Mouse (Mus musculus) granulocyte monocyte progenitor cell, adult 5-6 weeks (primary cell): ENCODE measurements around the gene Zfp335. TPM values are rescaled to one million over a fixed set of nuclear protein-coding genes. Genes with fewer than 3 reads are reported as not detected.

Experiments
- total RNA-seq, 2 experiments: library from RNA; stranded (forward) in 1 of 2; stranded (reverse) in 1 of 2; fragments of 200-712, 200-1000 nt in 1 of 2; fragments of >200 nt in 1 of 2; fragmentation: Nextera tagmentation in 1 of 2; gene quantifications; 2 replicates each; pipeline ENCODE4 v1.2.3; 2014 to 2017

Gene Zfp335
- total RNA-seq, 2 experiments from 2014 or later, result 7.5 to 11.5 TPM

Other genes with a start within 250 kb of the Zfp335 start
- not detected in 2 replicates for gene Wfdc11, start 237.7 kb downstream of the Zfp335 start, total RNA-seq (2014; fragmentation: Nextera tagmentation)
- gene Wfdc11, start 237.7 kb downstream of the Zfp335 start, total RNA-seq (2017), result not detected in 2 replicates
- not detected in 2 replicates for gene Wfdc13, start 226.7 kb downstream of the Zfp335 start, total RNA-seq (2014; fragmentation: Nextera tagmentation)
- not detected in 2 replicates for gene Wfdc13, start 226.7 kb downstream of the Zfp335 start, total RNA-seq (2017)
- gene Spint4, start 213.3 kb downstream of the Zfp335 start, total RNA-seq (2014; fragmentation: Nextera tagmentation), result not detected in 2 replicates
- not detected in 2 replicates for gene Spint4, start 213.3 kb downstream of the Zfp335 start, total RNA-seq (2017)
- not detected in 2 replicates for gene Spint5, start 196.5 kb downstream of the Zfp335 start, total RNA-seq (2014; fragmentation: Nextera tagmentation)
- gene Spint5, start 196.5 kb downstream of the Zfp335 start, total RNA-seq (2017), result not detected in 2 replicates
- not detected in 2 replicates for gene Wfdc3, start 165.8 kb downstream of the Zfp335 start, total RNA-seq (2014; fragmentation: Nextera tagmentation)
- gene Wfdc3, start 165.8 kb downstream of the Zfp335 start, total RNA-seq (2017), result not detected in 2 replicates
- 31.1 and 36.9 TPM in 2 replicates for gene Dnttip1, start 165.8 kb downstream of the Zfp335 start, total RNA-seq (2014; fragmentation: Nextera tagmentation)
- 21.5 and 27.3 TPM in 2 replicates for gene Dnttip1, start 165.8 kb downstream of the Zfp335 start, total RNA-seq (2017)
- gene Ube2c, start 141.9 kb downstream of the Zfp335 start, total RNA-seq (2014; fragmentation: Nextera tagmentation), result 24.5 and 75.2 TPM in 2 replicates
- 112 and 138 TPM in 2 replicates for gene Ube2c, start 141.9 kb downstream of the Zfp335 start, total RNA-seq (2017)
- not detected in 2 replicates for gene Tnnc2, start 131.8 kb downstream of the Zfp335 start, total RNA-seq (2014; fragmentation: Nextera tagmentation)
- gene Tnnc2, start 131.8 kb downstream of the Zfp335 start, total RNA-seq (2017), result not detected in 2 replicates
- not detected in 2 replicates for gene Snx21, start 125.9 kb downstream of the Zfp335 start, total RNA-seq (2014; fragmentation: Nextera tagmentation)
- gene Snx21, start 125.9 kb downstream of the Zfp335 start, total RNA-seq (2017), result 0.17 and 0.77 TPM in 2 replicates
- 24.7 and 25.5 TPM in 2 replicates for gene Acot8, start 106.9 kb downstream of the Zfp335 start, total RNA-seq (2014; fragmentation: Nextera tagmentation)
- gene Acot8, start 106.9 kb downstream of the Zfp335 start, total RNA-seq (2017), result 22.3 and 32.6 TPM in 2 replicates
- gene Zswim3, start 106.7 kb downstream of the Zfp335 start, total RNA-seq (2014; fragmentation: Nextera tagmentation), result 2.7 and 4.1 TPM in 2 replicates
- gene Zswim3, start 106.7 kb downstream of the Zfp335 start, total RNA-seq (2017), result 1.8 and 2.0 TPM in 2 replicates
- 5.8 and 7.0 TPM in 2 replicates for gene Zswim1, start 89.1 kb downstream of the Zfp335 start, total RNA-seq (2014; fragmentation: Nextera tagmentation)
- gene Zswim1, start 89.1 kb downstream of the Zfp335 start, total RNA-seq (2017), result 2.8 and 3.5 TPM in 2 replicates
- not detected in 2 replicates for gene Spata25, start 83.2 kb downstream of the Zfp335 start, total RNA-seq (2014; fragmentation: Nextera tagmentation)
- not detected in 2 replicates for gene Spata25, start 83.2 kb downstream of the Zfp335 start, total RNA-seq (2017)
- 89.0 and 135 TPM in 2 replicates for gene Ctsa, start 78.9 kb downstream of the Zfp335 start, total RNA-seq (2014; fragmentation: Nextera tagmentation)
- gene Ctsa, start 78.9 kb downstream of the Zfp335 start, total RNA-seq (2017), result 79.5 and 109 TPM in 2 replicates
- 6.1 and 8.7 TPM in 2 replicates for gene Neurl2, start 78.3 kb downstream of the Zfp335 start, total RNA-seq (2014; fragmentation: Nextera tagmentation)
- gene Neurl2, start 78.3 kb downstream of the Zfp335 start, total RNA-seq (2017), result 3.4 and 4.0 TPM in 2 replicates
- not detected in 2 replicates for gene Pltp, start 54.0 kb downstream of the Zfp335 start, total RNA-seq (2014; fragmentation: Nextera tagmentation)
- not detected in 2 replicates for gene Pltp, start 54.0 kb downstream of the Zfp335 start, total RNA-seq (2017)
- gene Pcif1, start 32.5 kb downstream of the Zfp335 start, total RNA-seq (2014; fragmentation: Nextera tagmentation), result 36.7 and 50.8 TPM in 2 replicates
- gene Pcif1, start 32.5 kb downstream of the Zfp335 start, total RNA-seq (2017), result 21.3 and 27.4 TPM in 2 replicates
- gene Mmp9, start 29.0 kb upstream of the Zfp335 start, total RNA-seq (2014; fragmentation: Nextera tagmentation), result 0.95 TPM in 1 of 2 replicates, not detected in the other
- gene Mmp9, start 29.0 kb upstream of the Zfp335 start, total RNA-seq (2017), result 10.0 and 10.7 TPM in 2 replicates
- gene Slc12a5, start 49.0 kb upstream of the Zfp335 start, total RNA-seq (2014; fragmentation: Nextera tagmentation), result 0.21 TPM in 1 of 2 replicates, not detected in the other
- gene Slc12a5, start 49.0 kb upstream of the Zfp335 start, total RNA-seq (2017), result 0.43 TPM in 1 of 2 replicates, not detected in the other
- gene Ncoa5, start 123.1 kb upstream of the Zfp335 start, total RNA-seq (2014; fragmentation: Nextera tagmentation), result 31.9 and 38.5 TPM in 2 replicates
- 35.0 and 38.3 TPM in 2 replicates for gene Ncoa5, start 123.1 kb upstream of the Zfp335 start, total RNA-seq (2017)
- not detected in 2 replicates for gene Cd40, start 143.9 kb upstream of the Zfp335 start, total RNA-seq (2014; fragmentation: Nextera tagmentation)
- not detected in 2 replicates for gene Cd40, start 143.9 kb upstream of the Zfp335 start, total RNA-seq (2017)
- gene 1700025C18Rik, start 179.0 kb upstream of the Zfp335 start, total RNA-seq (2014; fragmentation: Nextera tagmentation), result not detected in 2 replicates
- gene 1700025C18Rik, start 179.0 kb upstream of the Zfp335 start, total RNA-seq (2017), result not detected in 2 replicates